Mouse (Mus musculus): ENCODE data around the gene Bap1.

Bap1 gene

GRCm38 (mm10) chr14:31233996-31234591, 17.2 kb upstream of the Bap1 start:
- no peak for DNase-seq (ENCODE audit: low spot score)

- DNase-seq (ENCODE audit: low spot score): no peak
Measured at GRCm38 (mm10) chr14:31237101-31237882, 14.0 kb upstream of the Bap1 start.

GRCm38 (mm10) chr14:31240528-31240927, 10.7 kb upstream of the Bap1 start:
- DNase-seq (ENCODE audit: low spot score): no peak

- no peak for DNase-seq (ENCODE audit: low spot score)
Measured at GRCm38 (mm10) chr14:31244777-31245176, 6.5 kb upstream of the Bap1 start.

- no peak for DNase-seq (ENCODE audit: low spot score)
Measured at GRCm38 (mm10) chr14:31245946-31246345, 5.3 kb upstream of the Bap1 start.

GRCm38 (mm10) chr14:31248396-31248795, 2.9 kb upstream of the Bap1 start:
- DNase-seq (ENCODE audit: low spot score): no peak

GRCm38 (mm10) chr14:31250222-31251083, 797 bp upstream of the Bap1 start:
- DNase-seq (ENCODE audit: low spot score): no peak

- DNase-seq (ENCODE audit: low spot score): no peak
Measured at GRCm38 (mm10) chr14:31251626-31252025, 376 bp downstream of the Bap1 start.

- no peak for DNase-seq (ENCODE audit: low spot score)
Measured at GRCm38 (mm10) chr14:31252091-31252490, 841 bp downstream of the Bap1 start.

GRCm38 (mm10) chr14:31258476-31259050, 7.3 kb downstream of the Bap1 start:
- no peak for DNase-seq (ENCODE audit: low spot score)

GRCm38 (mm10) chr14:31260374-31260773, 9.1 kb downstream of the Bap1 start:
- DNase-seq (ENCODE audit: low spot score): no peak

GRCm38 (mm10) chr14:31260932-31261331, 9.7 kb downstream of the Bap1 start:
- no peak for DNase-seq (ENCODE audit: low spot score)

- DNase-seq (ENCODE audit: low spot score): no peak
Measured at GRCm38 (mm10) chr14:31267649-31268048, 16.4 kb downstream of the Bap1 start.

- no peak for DNase-seq (ENCODE audit: low spot score)
Measured at GRCm38 (mm10) chr14:31268301-31269001, 17.2 kb downstream of the Bap1 start.

- no peak for DNase-seq (ENCODE audit: low spot score)
Measured at GRCm38 (mm10) chr14:31269456-31270100, 18.3 kb downstream of the Bap1 start.

- no peak for DNase-seq (ENCODE audit: low spot score)
Measured at GRCm38 (mm10) chr14:31271121-31271520, 19.9 kb downstream of the Bap1 start.

- peak; percentile 34 for DNase-seq (ENCODE audit: low spot score)
Measured at GRCm38 (mm10) chr14:31272164-31272563, 20.9 kb downstream of the Bap1 start.

GRCm38 (mm10) chr14:31285728-31286127, 34.5 kb downstream of the Bap1 start:
- no peak for DNase-seq (ENCODE audit: low spot score)
